Mouse (Mus musculus): Measurements from ENCODE around the gene D6Wsu163e.

DNA sequence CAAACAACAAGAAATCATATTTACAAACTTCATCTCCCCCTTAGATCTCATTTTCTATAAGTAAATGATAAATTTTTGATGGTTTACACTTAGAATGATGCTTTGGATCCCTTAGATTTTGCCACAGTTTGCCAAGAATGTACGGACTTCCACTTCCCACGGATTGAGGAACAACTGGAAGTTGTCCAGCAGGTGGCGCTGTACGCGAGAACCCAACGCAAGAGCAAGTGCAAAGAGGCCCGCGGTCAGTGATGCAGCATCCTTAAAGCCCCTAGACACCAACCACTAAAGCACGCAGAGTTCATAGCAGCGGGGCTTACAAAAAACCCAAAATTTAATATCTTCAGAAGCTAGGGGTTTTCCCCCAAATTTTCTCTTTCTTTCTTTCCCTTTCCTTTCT is 16.0 kb downstream of the D6Wsu163e start:
- TF ChIP-seq GATA1 (IDR thresholded peaks at IDR 0.05; ENCODE audit: borderline replicate concordance, low read length) (no peak), FLI1 (IDR thresholded peaks at IDR 0.05; ENCODE audit: low read length) (no peak)

Measured in megakaryocyte, embryonic 14.5 days (primary cell).